Mouse (Mus musculus) lung, embryonic 16.5 days (tissue): ENCODE data around the gene Meox1. TPM values are rescaled to one million over a fixed set of nuclear protein-coding genes. Genes with fewer than 3 reads are reported as not detected.

Source experiments
- ATAC-seq: fragments of 200-750 bp; cut with Nextera tagmentation; 2 replicates; pipeline ENCODE4 v1.8.0; 2017; ENCODE audit warnings: low read depth, mild to moderate bottlenecking, moderate library complexity
- H3K27ac ChIP-seq: fragments of 300-500 bp; sonication (generic); 2 replicates; pipeline ENCODE4 v1.5.1; 2014; ENCODE audit warnings: mild to moderate bottlenecking, control low read depth, low read length
- H3K27me3 ChIP-seq: fragments of 300-500 bp; sonication (generic); 2 replicates; pipeline ENCODE4 v1.6.1; 2014; ENCODE audit warnings: low read depth, low read length, mixed read lengths; ENCODE audit not compliant: control insufficient read depth, insufficient read depth
- H3K36me3 ChIP-seq: fragments of 300-500 bp; sonication (generic); 2 replicates; pipeline ENCODE4 v1.6.1; 2014; ENCODE audit warnings: low read length; ENCODE audit not compliant: control insufficient read depth, insufficient read depth
- H3K4me1 ChIP-seq: fragments of 300-500 bp; sonication (generic); replicated peaks from 2 replicates; pipeline ENCODE4 v1.6.1; 2014; ENCODE audit warnings: low read length, mixed read lengths; ENCODE audit not compliant: control insufficient read depth, insufficient read depth
- H3K4me2 ChIP-seq: fragments of 300-500 bp; sonication (generic); 2 replicates; pipeline ENCODE4 v1.6.1; 2014; ENCODE audit warnings: low read depth, low read length, control low read depth
- H3K4me3 ChIP-seq: fragments of 300-500 bp; sonication (generic); 2 replicates; pipeline ENCODE4 v1.5.1; 2014; ENCODE audit warnings: mild to moderate bottlenecking, low read length, control low read depth
- H3K9ac ChIP-seq: fragments of 300-500 bp; sonication (generic); 2 replicates; pipeline ENCODE4 v1.6.1; 2014; ENCODE audit warnings: low read length, control low read depth
- H3K9me3 ChIP-seq: fragments of 300-500 bp; sonication (generic); 2 replicates; pipeline ENCODE4 v1.6.1; 2016; ENCODE audit warnings: low read length; ENCODE audit not compliant: control insufficient read depth
- WGBS: fragments of 180-500 bp; shearing (Covaris S2); extraction: QIAGEN DNeasy Blood & Tissue Kit; methylation state at CpG from one replicate; pipeline ENCODE4 v1.1.7; 2014; 5-methylcytosine and 5-hydroxymethylcytosine counted together
- polyA plus RNA-seq: library from polyadenylated mRNA; unstranded; fragments of >200 nt; fragmentation: Nextera tagmentation; extraction: Ambion mirVana; gene quantifications from 2 replicates; pipeline ENCODE4 v1.2.1, GENCODE M21; 2015

Meox1 gene
- polyA plus RNA-seq, 1 experiment from 2014 or later, result 11.7 TPM

DNA sequence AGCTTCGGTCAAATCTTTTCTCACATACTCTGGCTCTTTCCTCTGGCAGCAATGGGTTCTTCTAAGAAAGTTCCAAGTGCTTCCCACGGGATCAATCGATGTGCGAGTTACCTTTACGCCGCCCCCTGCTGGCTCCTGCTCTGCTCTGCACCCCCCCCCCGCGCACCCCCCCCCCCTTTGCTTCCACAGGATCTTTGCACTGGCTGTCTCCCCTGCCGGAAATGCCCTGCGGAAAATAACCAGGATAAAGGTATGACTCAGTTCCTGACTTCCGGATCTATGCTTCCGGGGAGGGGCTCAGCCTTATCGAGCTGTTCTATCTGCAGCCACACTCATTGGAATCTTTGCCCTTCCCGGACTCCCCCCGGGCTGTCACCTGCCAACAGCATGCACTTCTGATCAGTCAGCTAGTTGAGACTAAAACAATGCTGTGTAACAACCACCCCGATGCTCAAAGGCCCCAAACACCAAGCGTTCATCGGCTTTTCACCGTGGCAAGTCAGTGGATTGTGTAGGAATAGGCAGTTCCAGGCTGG is 30.3 kb upstream of the Meox1 start:
- WGBS, result 68% methylated on average over 19 of the region's 19 CpGs
- H3K27ac ChIP-seq, result no peak overlapping the region
- ATAC-seq, result no peak
- no peak overlapping the region for H3K9ac ChIP-seq
- H3K4me3 ChIP-seq, result no peak overlapping the region
- no peaks in the 10 kb centered on the region for H3K9me3 ChIP-seq
- no peaks in the 10 kb centered on the region for H3K36me3 ChIP-seq
- H3K27me3 ChIP-seq, result no peaks in the 10 kb centered on the region
- H3K4me1 ChIP-seq, result no peaks in the 10 kb centered on the region
- H3K4me2 ChIP-seq, result no peak overlapping the region

DNA sequence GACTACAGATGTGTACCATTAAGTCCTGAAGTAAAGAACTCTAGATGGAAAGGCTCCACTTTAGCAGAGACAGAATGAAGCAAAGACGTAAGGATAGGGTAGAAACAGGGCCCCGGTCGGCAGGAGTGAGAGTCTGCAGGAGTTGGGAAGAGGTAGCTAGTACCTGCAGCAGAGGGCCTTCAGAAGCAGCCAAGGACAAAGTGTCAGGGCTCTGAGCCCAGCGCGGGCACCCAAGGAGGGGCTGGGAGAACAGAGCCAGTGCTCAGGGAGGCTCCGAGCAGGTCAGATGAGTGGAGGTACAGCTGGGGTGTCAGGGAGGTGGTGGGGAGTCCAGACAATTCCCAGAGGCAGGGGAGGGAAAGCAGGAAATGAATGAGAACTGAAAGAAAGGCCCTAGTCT is 29.8 kb upstream of the Meox1 start:
- no peak overlapping the region for H3K4me2 ChIP-seq
- no peaks in the 10 kb centered on the region for H3K36me3 ChIP-seq
- H3K9me3 ChIP-seq, result no peaks in the 10 kb centered on the region
- 78% methylated on average over 6 of the region's 6 CpGs for WGBS
- no peaks in the 10 kb centered on the region for H3K4me1 ChIP-seq
- no peaks in the 10 kb centered on the region for H3K27me3 ChIP-seq
- H3K9ac ChIP-seq, result no peak overlapping the region
- H3K4me3 ChIP-seq, result no peak overlapping the region
- H3K27ac ChIP-seq, result no peak overlapping the region
- no peak for ATAC-seq

DNA sequence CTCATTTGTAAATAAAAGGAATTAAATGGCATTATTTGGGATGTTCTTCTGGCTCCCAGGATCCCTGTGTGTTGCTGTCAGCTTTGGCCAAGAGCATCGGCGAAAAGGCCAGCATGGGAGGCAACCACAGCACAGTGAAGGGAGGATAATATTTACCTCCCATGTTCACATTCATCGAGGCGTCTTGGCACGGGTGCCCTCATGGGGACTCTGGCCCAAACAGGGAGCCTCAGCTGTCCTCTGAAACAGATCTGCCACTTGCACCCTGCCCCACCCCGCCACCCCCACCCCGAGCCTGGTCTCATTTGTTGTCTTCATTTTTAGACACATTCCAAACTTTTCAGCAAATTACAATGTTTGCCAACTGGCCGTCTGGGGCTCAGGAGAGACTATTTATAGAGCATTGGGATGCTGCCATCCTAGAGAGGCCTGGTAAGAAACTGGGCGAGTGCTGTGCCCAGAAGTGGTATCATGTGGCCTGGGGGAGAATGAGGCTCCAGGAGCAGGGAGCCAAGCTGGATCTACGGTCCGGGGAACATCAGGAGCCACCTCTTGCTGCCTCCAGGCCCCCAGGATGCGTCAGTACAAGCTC is 27.3 kb upstream of the Meox1 start:
- Histone ChIP-seq H3K4me1 (no peaks in the 10 kb centered on the region), H3K27ac (no peak overlapping the region), H3K9ac (no peak overlapping the region), H3K36me3 (no peaks in the 10 kb centered on the region), H3K9me3 (no peaks in the 10 kb centered on the region), H3K4me3 (no peak overlapping the region), H3K4me2 (no peak overlapping the region), H3K27me3 (no peaks in the 10 kb centered on the region; the same call in 1 of the 2 replicates)
- ATAC-seq, result no peak
- WGBS, result 56% methylated on average over 12 of the region's 12 CpGs

DNA sequence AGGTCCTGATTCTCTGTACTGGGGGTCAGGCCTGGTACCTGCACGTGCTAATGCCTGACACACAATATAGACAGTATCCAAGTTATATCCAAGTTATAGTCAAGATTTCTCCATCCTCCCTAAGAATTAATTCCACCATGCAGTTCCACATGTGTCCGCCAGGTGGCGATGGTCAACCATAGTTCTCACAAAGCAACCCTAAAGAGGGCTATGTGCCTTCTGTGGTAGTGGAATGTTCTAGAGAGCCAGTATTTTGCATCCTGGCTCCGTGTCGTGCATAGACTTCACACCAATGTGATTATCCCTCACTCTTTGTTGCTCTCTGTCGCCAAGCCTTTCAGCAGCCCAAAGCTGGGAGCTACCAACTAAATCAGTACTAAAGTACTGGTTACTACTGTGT is 25.5 kb upstream of the Meox1 start:
- ATAC-seq, result peak; percentile 73; the same call in 1 of the 2 replicates
- H3K27me3 ChIP-seq, result no peaks in the 10 kb centered on the region; the same call in 1 of the 2 replicates
- no peaks in the 10 kb centered on the region for H3K9me3 ChIP-seq
- H3K36me3 ChIP-seq, result no peaks in the 10 kb centered on the region
- WGBS, result 0% methylated on average over 6 of the region's 6 CpGs
- H3K4me2 ChIP-seq, result no peak overlapping the region
- H3K9ac ChIP-seq, result no peak overlapping the region
- H3K4me1 ChIP-seq, result no peaks in the 10 kb centered on the region
- H3K4me3 ChIP-seq, result no peak overlapping the region
- H3K27ac ChIP-seq, result no peak overlapping the region

DNA sequence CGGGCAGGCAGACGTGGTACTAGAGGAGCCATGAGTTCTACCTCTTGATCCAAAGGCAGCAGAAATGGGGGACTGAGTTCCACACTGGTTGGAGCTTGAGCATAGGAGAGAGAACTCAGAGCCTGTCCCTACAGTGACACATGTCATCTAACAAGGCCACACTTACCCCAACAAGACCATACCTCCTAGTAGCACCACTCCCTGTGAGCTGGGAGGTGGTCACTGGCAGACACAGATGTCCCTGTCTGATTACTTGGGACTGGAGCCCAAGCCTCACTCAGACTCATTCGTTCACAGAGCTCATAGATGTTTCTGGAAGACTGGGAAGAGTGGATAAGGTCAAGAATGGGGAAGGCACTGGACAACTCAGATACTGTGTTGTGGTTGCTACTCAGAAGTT is 24.4 kb upstream of the Meox1 start:
- H3K27me3 ChIP-seq, result no peaks in the 10 kb centered on the region; the same call in 1 of the 2 replicates
- no peak overlapping the region for H3K27ac ChIP-seq
- H3K9ac ChIP-seq, result no peak overlapping the region
- 59% methylated on average over 3 of the region's 3 CpGs for WGBS
- no peaks in the 10 kb centered on the region for H3K4me1 ChIP-seq
- no peak overlapping the region for H3K4me3 ChIP-seq
- H3K36me3 ChIP-seq, result no peaks in the 10 kb centered on the region
- no peaks in the 10 kb centered on the region for H3K9me3 ChIP-seq
- no peak for ATAC-seq
- H3K4me2 ChIP-seq, result no peak overlapping the region

DNA sequence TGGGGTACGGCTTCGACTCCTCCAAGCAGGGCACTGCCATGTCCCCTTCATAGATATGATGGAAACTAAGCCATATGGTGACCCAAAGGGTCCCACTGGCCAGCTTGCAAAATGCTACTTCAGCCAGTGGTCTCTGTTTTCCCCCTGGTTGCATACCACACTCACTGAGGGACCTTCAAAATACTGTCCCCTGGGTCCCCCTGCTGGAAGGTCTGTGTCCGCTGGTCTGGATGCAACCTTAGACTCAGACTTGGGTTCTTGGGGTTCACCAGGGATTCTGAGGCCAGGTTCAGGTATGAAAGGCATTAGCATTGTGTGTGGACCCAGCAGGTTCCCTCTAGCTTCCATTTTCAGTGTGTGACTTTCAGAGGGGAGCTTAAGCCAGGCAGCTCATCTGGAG is 22.6 kb upstream of the Meox1 start:
- no peak overlapping the region for H3K4me3 ChIP-seq
- no peak overlapping the region for H3K27ac ChIP-seq
- H3K9ac ChIP-seq, result no peak overlapping the region
- H3K4me1 ChIP-seq, result no peaks in the 10 kb centered on the region
- H3K36me3 ChIP-seq, result no peaks in the 10 kb centered on the region
- WGBS, result 59% methylated on average over 3 of the region's 3 CpGs
- no peaks in the 10 kb centered on the region for H3K9me3 ChIP-seq
- no peak overlapping the region for H3K4me2 ChIP-seq
- no peak for ATAC-seq
- no peaks in the 10 kb centered on the region; the same call in 1 of the 2 replicates for H3K27me3 ChIP-seq

DNA sequence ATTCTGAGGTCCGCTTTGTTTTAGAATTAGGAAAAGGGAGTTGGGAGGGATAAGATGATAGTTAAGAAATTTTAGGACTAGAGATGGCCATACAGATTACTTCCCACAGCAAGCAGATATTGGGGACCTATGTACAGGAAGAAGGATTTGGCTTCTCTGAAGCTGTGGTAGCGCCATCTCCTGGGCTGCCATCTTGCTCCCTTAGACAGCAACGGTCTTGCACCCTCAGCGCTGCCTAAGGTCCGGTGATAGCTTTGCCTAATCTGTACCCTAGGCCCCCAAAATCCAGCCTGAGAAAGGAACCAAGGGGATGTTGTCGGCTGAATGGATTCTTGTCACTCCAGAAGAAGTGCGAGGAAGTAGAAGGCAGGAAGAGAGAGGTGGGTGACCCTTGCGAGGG is 19.4 kb upstream of the Meox1 start:
- Histone ChIP-seq H3K27me3 (no peaks in the 10 kb centered on the region; the same call in 1 of the 2 replicates), H3K9me3 (no peaks in the 10 kb centered on the region), H3K4me1 (no peaks in the 10 kb centered on the region), H3K27ac (no peak overlapping the region), H3K9ac (no peak overlapping the region), H3K4me3 (no peak overlapping the region), H3K36me3 (no peaks in the 10 kb centered on the region), H3K4me2 (no peak overlapping the region)
- WGBS, result 48% methylated on average over 8 of the region's 8 CpGs
- ATAC-seq, result no peak

DNA sequence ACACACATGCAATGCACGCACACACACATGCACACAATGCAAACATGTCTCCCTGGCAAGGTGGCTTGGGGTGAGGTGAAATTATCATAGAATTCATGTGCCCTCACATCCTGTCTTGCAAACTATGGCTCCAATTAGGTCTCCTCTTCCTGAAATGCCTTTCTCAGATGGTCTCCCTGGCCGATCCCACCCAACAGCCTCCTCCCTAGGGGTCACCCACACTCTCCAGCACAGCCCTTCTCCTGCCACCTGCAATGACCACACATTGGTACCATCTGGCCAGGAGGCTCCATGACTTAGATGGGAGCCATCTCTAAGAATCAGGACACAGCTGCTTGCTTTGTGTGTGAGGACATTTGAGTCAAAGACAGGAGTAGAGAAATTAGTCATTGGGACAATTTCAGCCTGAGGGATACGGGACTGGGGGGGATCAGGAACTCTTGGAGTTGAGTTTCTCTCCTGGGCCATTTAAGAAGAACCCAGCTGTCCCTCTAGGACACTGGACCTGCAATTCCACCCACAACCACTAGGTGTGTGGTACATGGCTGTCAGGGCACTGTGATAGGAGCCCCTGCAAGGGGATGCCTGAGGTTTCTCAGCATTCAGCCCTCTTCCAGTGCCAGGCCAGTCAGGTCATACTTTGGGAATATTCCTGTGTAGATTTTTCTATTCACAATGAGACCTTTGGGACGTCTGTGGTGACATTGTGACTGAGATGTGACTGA is 17.8 kb upstream of the Meox1 start:
- H3K36me3 ChIP-seq, result no peaks in the 10 kb centered on the region
- no peaks in the 10 kb centered on the region; the same call in 1 of the 2 replicates for H3K27me3 ChIP-seq
- no peaks in the 10 kb centered on the region for H3K4me1 ChIP-seq
- no peak overlapping the region for H3K27ac ChIP-seq
- no peak overlapping the region for H3K4me3 ChIP-seq
- no peaks in the 10 kb centered on the region for H3K9me3 ChIP-seq
- no peak for ATAC-seq
- H3K4me2 ChIP-seq, result no peak overlapping the region
- WGBS, result 52% methylated on average over 4 of the region's 4 CpGs
- no peak overlapping the region for H3K9ac ChIP-seq

DNA sequence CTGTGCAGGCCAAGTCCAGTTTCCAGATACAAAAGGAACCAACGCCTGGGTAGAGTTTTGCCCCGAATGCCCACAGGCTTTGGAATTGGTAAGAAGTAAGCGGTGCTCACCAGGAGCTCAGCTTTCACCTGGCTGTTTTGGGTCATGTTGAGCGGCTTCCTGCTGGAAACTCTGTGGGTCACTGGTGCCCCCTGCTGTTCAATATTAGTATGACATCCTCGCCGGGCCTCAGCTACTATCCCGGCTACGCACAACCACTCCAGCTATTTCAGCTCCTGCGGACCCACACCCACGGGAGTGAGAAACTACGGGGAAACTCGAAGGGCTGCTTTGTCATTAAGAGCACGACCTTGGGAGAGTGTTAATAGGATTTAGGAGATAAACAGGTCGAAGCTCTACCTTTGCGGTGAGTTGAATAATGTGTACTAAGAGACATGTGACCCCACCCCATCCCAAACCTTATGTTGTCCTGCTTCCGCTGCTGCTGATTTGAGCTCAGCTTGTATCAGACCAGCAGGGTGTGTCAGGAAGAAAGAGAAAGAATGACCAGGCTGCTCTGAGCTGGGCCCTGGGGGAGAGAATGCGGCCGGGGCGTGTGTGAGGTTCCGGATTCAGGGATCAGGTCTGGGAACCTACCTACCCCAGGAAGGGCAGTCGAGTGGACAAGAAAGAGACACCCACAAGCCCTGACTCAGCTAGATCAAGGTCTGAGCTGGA is 16.2 kb upstream of the Meox1 start:
- H3K4me1 ChIP-seq, result no peaks in the 10 kb centered on the region
- H3K4me2 ChIP-seq, result no peak overlapping the region
- H3K4me3 ChIP-seq, result no peak overlapping the region
- no peaks in the 10 kb centered on the region for H3K36me3 ChIP-seq
- no peak overlapping the region for H3K9ac ChIP-seq
- no peak; the same call in 1 of the 2 replicates for ATAC-seq
- WGBS, result 25% methylated on average over 21 of the region's 21 CpGs
- no peak overlapping the region for H3K27ac ChIP-seq
- no peaks in the 10 kb centered on the region for H3K9me3 ChIP-seq
- no peaks in the 10 kb centered on the region; the same call in 1 of the 2 replicates for H3K27me3 ChIP-seq
